Mouse (Mus musculus): ENCODE measurements around the gene Insl5.

The Insl5 gene

DNA sequence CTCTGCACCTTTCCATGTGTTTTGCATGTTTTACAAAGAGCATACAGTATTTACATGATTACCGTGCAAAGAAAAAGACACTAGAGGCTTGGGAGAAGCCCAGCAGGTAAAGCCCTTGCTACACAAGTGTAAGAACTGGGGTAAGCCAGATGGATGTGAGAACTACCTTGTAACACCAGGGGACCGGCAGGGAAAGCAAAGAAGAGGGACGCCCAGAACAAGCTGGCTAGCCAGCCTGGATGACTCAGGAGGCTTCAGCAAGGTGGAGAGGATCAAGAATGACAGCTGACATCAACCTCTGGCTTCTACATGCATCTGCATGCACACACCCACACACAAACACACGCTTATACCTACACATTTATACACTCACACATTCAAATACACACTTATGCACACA is 36.6 kb downstream of the Insl5 start:
- no peak for DNase-seq (ENCODE audit: low spot score in 2 of 2)

GRCm38 (mm10) chr4:102989391-102989790 is 37.3 kb downstream of the Insl5 start:
- DNase-seq (ENCODE audit: low spot score in 2 of 2), result no peak

DNA sequence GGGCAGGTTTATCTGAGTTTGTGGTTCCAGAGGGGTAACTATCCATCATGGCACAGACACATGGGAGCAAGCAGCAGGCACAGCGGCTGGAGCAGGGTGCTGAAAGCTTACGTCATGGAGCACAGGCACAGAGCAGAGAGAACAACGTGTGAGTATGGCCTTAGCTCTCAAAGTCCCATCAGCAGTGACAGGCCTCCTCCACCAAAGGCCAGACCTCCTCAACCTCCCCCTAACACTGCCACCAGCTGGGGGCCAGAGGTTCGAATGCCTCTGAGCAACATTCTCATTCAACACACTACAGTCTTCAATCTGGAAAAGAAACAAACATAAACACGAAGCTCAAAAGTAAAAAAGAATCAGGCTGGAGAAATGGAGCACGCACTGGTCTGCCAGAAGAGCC is 38.1 kb downstream of the Insl5 start:
- DNase-seq (ENCODE audit: low spot score in 2 of 2), result no peak

- DNase-seq (ENCODE audit: low spot score in 2 of 2), result no peak
These were observed 38.9 kb downstream of the Insl5 start for GRCm38 (mm10) chr4:102987756-102988155.

- no peak for DNase-seq (ENCODE audit: low spot score in 2 of 2)
These were observed 39.3 kb downstream of the Insl5 start for GRCm38 (mm10) chr4:102987325-102987724.

- DNase-seq (ENCODE audit: low spot score in 2 of 2), result no peak
These were observed 39.7 kb downstream of the Insl5 start for GRCm38 (mm10) chr4:102986917-102987316.

DNA sequence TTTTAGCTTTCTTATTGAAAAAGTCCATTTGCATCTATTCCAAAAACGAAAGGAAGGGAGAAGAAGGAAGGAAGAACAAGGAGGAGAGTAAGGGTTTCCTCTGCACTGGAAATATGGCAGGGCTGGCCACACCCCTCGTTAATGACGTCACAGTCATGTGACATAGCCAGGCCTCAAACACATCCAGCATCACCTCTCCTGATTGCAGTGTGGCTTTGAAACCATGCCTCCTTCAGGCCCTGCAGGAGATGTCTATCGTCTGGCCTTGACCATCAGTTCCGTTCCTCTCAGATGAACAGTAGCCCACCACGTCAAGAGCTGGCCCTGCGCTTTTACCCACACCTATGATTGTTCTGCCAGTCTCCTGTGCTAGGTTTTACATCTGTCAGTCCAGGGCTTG is 40.5 kb downstream of the Insl5 start:
- no peak for DNase-seq (ENCODE audit: low spot score in 2 of 2)

GRCm38 (mm10) chr4:102981709-102982108 is 44.9 kb downstream of the Insl5 start:
- DNase-seq (ENCODE audit: low spot score in 2 of 2), result no peak

GRCm38 (mm10) chr4:102979385-102979784 is 47.3 kb downstream of the Insl5 start:
- DNase-seq (ENCODE audit: low spot score in 2 of 2), result no peak

- DNase-seq (ENCODE audit: low spot score in 2 of 2), result no peak
These were observed 48.2 kb downstream of the Insl5 start, which contains the start of gene Tctex1d1 for GRCm38 (mm10) chr4:102978440-102978839. TSS of gene Tctex1d1 (plus strand) at chr4:102978606.

DNA sequence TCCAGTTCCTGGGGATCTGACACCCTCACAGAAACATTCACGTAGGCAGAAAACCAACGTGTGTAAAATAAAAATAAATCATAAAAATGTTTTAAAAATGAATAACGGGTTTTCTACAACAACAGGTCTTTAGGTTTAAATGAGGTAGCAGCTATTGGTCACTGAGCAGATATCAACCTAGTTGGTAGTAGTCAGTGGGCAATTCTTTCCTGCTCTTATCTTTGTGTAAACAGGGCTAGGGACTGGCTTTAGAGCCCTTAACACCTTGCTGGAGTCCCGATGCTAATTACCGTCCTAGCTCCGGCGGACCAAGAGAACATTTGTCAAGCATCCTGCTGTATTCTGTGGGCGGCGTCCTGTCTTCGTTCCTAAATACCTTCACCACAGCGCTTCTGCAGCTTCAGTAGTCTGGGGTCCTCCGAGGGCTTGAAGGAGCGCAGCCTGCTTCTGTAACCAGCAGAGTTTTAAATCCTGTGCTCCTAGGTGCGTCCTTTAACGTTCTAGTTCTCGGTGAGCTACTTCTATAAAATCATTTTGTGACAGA is 48.8 kb downstream of the Insl5 start:
- DNase-seq (ENCODE audit: low spot score in 2 of 2), result no peak

GRCm38 (mm10) chr4:102976290-102977275 is 50.1 kb downstream of the Insl5 start:
- no peak for DNase-seq (ENCODE audit: low spot score in 2 of 2)

DNA sequence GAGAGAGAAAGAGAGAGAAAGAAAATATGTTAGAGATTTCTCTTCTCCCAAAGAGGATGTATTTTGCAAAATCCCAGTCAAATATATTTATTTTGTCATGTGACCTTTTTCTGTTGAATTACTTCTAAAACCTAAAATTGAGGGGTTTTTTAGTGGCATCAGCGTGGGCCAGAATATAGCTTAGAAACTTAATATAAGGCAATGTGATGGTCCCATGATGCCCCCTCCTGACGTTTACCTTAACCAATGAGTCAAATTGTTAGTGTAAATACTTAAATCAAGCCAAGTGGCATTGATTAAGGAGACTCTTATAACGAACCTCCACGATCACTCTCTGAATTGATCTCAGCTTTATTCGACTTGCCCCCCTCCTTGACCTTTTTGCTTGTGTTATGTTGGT is 52.5 kb downstream of the Insl5 start:
- DNase-seq (ENCODE audit: low spot score in 2 of 2), result no peak

DNA sequence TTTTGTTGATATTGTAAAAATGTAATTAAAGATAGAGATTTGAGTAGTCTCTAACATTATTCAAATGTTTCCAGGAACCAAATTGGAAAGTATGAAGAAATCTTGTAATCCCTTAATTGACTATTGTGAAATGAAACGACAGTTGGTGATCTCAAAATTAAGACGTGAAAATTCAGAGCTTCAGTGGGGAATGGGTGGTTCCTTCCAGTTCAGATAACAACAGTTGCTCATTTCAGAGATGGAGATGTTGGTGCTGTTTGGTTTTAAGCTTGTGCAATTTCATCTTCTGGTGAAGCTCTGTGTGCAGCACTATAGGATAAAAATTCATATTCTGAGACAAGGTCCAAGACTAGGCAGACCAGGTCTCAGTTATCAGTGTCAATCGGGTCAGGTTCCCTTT is 54.6 kb downstream of the Insl5 start:
- no peak for DNase-seq (ENCODE audit: low spot score in 2 of 2)

GRCm38 (mm10) chr4:102971159-102971558 is 55.5 kb downstream of the Insl5 start:
- DNase-seq (ENCODE audit: low spot score in 2 of 2), result no peak

GRCm38 (mm10) chr4:102969599-102969998 is 57.0 kb downstream of the Insl5 start:
- DNase-seq (ENCODE audit: low spot score in 2 of 2), result no peak

Measured in right cerebral cortex, postnatal 36 days (tissue).